ENCODE assay signal across 14 mouse cellular contexts in genomic region chrX:166727823-166728621, GRCm38 (mm10).
DNase-seq lines count a peak whose midpoint lies in the region; ATAC-seq and TF ChIP-seq lines count a peak whose summit lies in the region.
"Had no signal": no experiment of that assay in that cellular context is flagged by ENCODE, and none has a peak within 500 bp of the region (broad histone marks: within the 10 kb centered on the region; RNA-seq: fewer than 3 reads in every experiment).

No protein-coding gene starts in this region.

- no peaks in the 10 kb centered on the region for H3K4me1 ChIP-seq in hindbrain, embryonic 11.5 days (replicated peaks; ENCODE audit: control insufficient read depth, insufficient read depth, low read length)
- no peaks in the 10 kb centered on the region for H3K4me1 ChIP-seq in midbrain, postnatal 0 days (ENCODE audit: insufficient read depth, low read length)
- H3K4me1 ChIP-seq: embryonic facial prominence, embryonic 13.5 days; intestine, embryonic 15.5 days; limb, embryonic 12.5 days had no signal

- no peaks in the 10 kb centered on the region for H3K9me3 ChIP-seq in hindbrain, embryonic 11.5 days (ENCODE audit: control insufficient read depth, low read length)
- no peaks in the 10 kb centered on the region for H3K9me3 ChIP-seq in midbrain, postnatal 0 days (ENCODE audit: low read length)
- H3K9me3 ChIP-seq: embryonic facial prominence, embryonic 13.5 days; intestine, embryonic 15.5 days; limb, embryonic 12.5 days had no signal

- 30% methylated on average over 7 of the region's 7 CpGs for WGBS in hindbrain, embryonic 11.5 days
- 29% methylated on average over 7 of the region's 7 CpGs for WGBS in midbrain, postnatal 0 days

- H3K27me3 ChIP-seq in hindbrain, embryonic 11.5 days (ENCODE audit: control insufficient read depth, insufficient read depth, low read length): peaks cover 9% of the 10 kb centered on the region; the same call in 1 of the 2 replicates
- H3K27me3 ChIP-seq in midbrain, postnatal 0 days (ENCODE audit: insufficient read depth, low read length): no peaks in the 10 kb centered on the region; the same call in 1 of the 2 replicates
- H3K27me3 ChIP-seq: CH12.LX; intestine, embryonic 15.5 days had no signal

- H3K36me3 ChIP-seq in hindbrain, embryonic 11.5 days (ENCODE audit: control insufficient read depth, insufficient read depth, low read length): no peaks in the 10 kb centered on the region
- H3K36me3 ChIP-seq in midbrain, postnatal 0 days (ENCODE audit: insufficient read depth, low read length): no peaks in the 10 kb centered on the region
- H3K36me3 ChIP-seq: embryonic facial prominence, embryonic 13.5 days; intestine, embryonic 15.5 days; limb, embryonic 12.5 days had no signal

- H3K4me3 ChIP-seq in hindbrain, embryonic 11.5 days (ENCODE audit: low read depth, low read length): no peak overlapping the region
- no peak overlapping the region for H3K4me3 ChIP-seq in midbrain, postnatal 0 days (ENCODE audit: low read depth, low read length)
- H3K4me3 ChIP-seq: embryonic facial prominence, embryonic 13.5 days; intestine, embryonic 15.5 days; limb, embryonic 12.5 days had no signal

- no peak for TF ChIP-seq CTCF in midbrain, postnatal 0 days (IDR thresholded peaks at IDR 0.05)

- no peak overlapping the region for H3K9ac ChIP-seq in hindbrain, embryonic 11.5 days (ENCODE audit: low read depth, low read length)
- no peak overlapping the region for H3K9ac ChIP-seq in midbrain, postnatal 0 days (replicated peaks; ENCODE audit: low read length, poor library complexity, severe bottlenecking)
- H3K9ac ChIP-seq: embryonic facial prominence, embryonic 13.5 days; intestine, embryonic 15.5 days; limb, embryonic 12.5 days had no signal

- peak; percentile 27 for DNase-seq in kidney, postnatal 10 days
- DNase-seq in kidney, adult 9 months: no peak
- DNase-seq in embryo, embryonic 10.5 days (ENCODE audit: low spot score): peak; percentile 70
- DNase-seq in hindbrain, embryonic 11.5 days (ENCODE audit: low spot score): peak; percentile 61
- peak; percentile 65 for DNase-seq in midbrain, postnatal 0 days (ENCODE audit: low spot score)
- DNase-seq in urinary bladder, postnatal 4 days (ENCODE audit: low spot score in 2 of 2): no peak
- DNase-seq in thymus, postnatal 4 days: no peak
- DNase-seq: adrenal gland, postnatal 10 days; right cerebral cortex, postnatal 25 days had no signal

- peak; percentile 93 for ATAC-seq in hindbrain, embryonic 11.5 days (ENCODE audit: low FRiP score)
- no peak for ATAC-seq in midbrain, postnatal 0 days (ENCODE audit: low FRiP score)
- ATAC-seq in megakaryocyte progenitor cell, adult 5-6 weeks (replicated peaks; ENCODE audit: poor library complexity): no peak
- ATAC-seq: intestine, embryonic 15.5 days had no signal

- no peak overlapping the region for H3K4me2 ChIP-seq in hindbrain, embryonic 11.5 days (replicated peaks; ENCODE audit: low read depth, low read length)
- H3K4me2 ChIP-seq in midbrain, postnatal 0 days (ENCODE audit: low read depth, low read length, poor library complexity, severe bottlenecking): no peak overlapping the region
- H3K4me2 ChIP-seq: embryonic facial prominence, embryonic 13.5 days; intestine, embryonic 15.5 days; limb, embryonic 12.5 days had no signal

- no peak overlapping the region for H3K27ac ChIP-seq in hindbrain, embryonic 11.5 days (ENCODE audit: low read depth, low read length)
- no peak overlapping the region for H3K27ac ChIP-seq in midbrain, postnatal 0 days (ENCODE audit: low read depth, low read length)
- H3K27ac ChIP-seq: embryonic facial prominence, embryonic 13.5 days; intestine, embryonic 15.5 days; limb, embryonic 12.5 days had no signal

Comparison
In these comparisons a context has a peak if more than half of its experiments do, and no peak if none do; other contexts are left out.
1. DNase-seq: peak in kidney, postnatal 10 days (single experiment), embryo, embryonic 10.5 days (single experiment), hindbrain, embryonic 11.5 days (single experiment) and midbrain, postnatal 0 days (single experiment); none in kidney, adult 9 months (single experiment), urinary bladder, postnatal 4 days (0 of 2) and thymus, postnatal 4 days (single experiment).